15 mouse cellular contexts compared by ENCODE assay signal in genomic region chr6:54120889-54121288, GRCm38 (mm10).
DNase-seq lines count a peak whose midpoint lies in the region; ATAC-seq lines count a peak whose summit lies in the region.
"Had no signal": no experiment of that assay in that cellular context is flagged by ENCODE, and none has a peak within 500 bp of the region (broad histone marks: within the 10 kb centered on the region; RNA-seq: fewer than 3 reads in every experiment).

No protein-coding gene starts in this region.

- H3K9ac ChIP-seq in hindbrain, embryonic 16.5 days (ENCODE audit: low read depth, low read length), result no peak overlapping the region
- H3K9ac ChIP-seq: hindbrain, embryonic 13.5 days had no signal

- H3K27me3 ChIP-seq in hindbrain, embryonic 16.5 days (replicated peaks; ENCODE audit: control insufficient read depth, insufficient read depth, low read length), result no peaks in the 10 kb centered on the region

- peaks cover 12% of the 10 kb centered on the region for H3K4me1 ChIP-seq in hindbrain, embryonic 16.5 days (ENCODE audit: control insufficient read depth, insufficient read depth, low read depth, low read length)

- H3K36me3 ChIP-seq in hindbrain, embryonic 16.5 days (ENCODE audit: control insufficient read depth, insufficient read depth, low read length), result no peaks in the 10 kb centered on the region
- H3K36me3 ChIP-seq: embryonic facial prominence, embryonic 10.5 days; heart, embryonic 10.5 days; hindbrain, embryonic 13.5 days had no signal

- WGBS in hindbrain, embryonic 16.5 days, result 68% methylated on average over 5 of the region's 5 CpGs

- no peak for ATAC-seq in cerebellum, adult (ENCODE audit: insufficient number of reproducible peaks, low FRiP score, low TSS enrichment)
- ATAC-seq in hindbrain, embryonic 16.5 days, result no peak

- peak; percentile 29 for DNase-seq in adrenal gland, postnatal 14 days
- DNase-seq in adrenal gland, adult 8-10 months, result no peak
- DNase-seq in cerebellum, adult 9-10 months, result peak; percentile 70
- peak; percentile 43 for DNase-seq in left cerebral cortex, postnatal 4 days
- no peak for DNase-seq in left cerebral cortex, postnatal 36 days (ENCODE audit: low spot score in 2 of 2)
- DNase-seq: gastrocnemius, postnatal 36 days; heart, adult 11 months; heart, postnatal 10 days; heart, postnatal 4 days; kidney, adult 18-20 months had no signal

- H3K9me3 ChIP-seq in hindbrain, embryonic 16.5 days (ENCODE audit: control insufficient read depth, low read length), result no peaks in the 10 kb centered on the region
- H3K9me3 ChIP-seq: embryonic facial prominence, embryonic 10.5 days; heart, embryonic 10.5 days; hindbrain, embryonic 13.5 days had no signal

- intact Hi-C loops in left cerebral cortex, postnatal 4 days (cut with DNase I), result no loop called here
- intact Hi-C loops in left cerebral cortex, postnatal 36 days (cut with DNase I), result no loop called here

- no peak overlapping the region for H3K27ac ChIP-seq in hindbrain, embryonic 16.5 days (ENCODE audit: low read depth, low read length)
- H3K27ac ChIP-seq: embryonic facial prominence, embryonic 10.5 days; heart, embryonic 10.5 days; hindbrain, embryonic 13.5 days had no signal

- no peak overlapping the region for H3K4me3 ChIP-seq in hindbrain, embryonic 16.5 days (ENCODE audit: low read length)
- H3K4me3 ChIP-seq: embryonic facial prominence, embryonic 10.5 days; heart, embryonic 10.5 days; hindbrain, embryonic 13.5 days had no signal

- no peak overlapping the region for H3K4me2 ChIP-seq in hindbrain, embryonic 16.5 days (ENCODE audit: low read length)
- H3K4me2 ChIP-seq: hindbrain, embryonic 13.5 days had no signal

Comparison
In these comparisons a context has a peak if more than half of its experiments do, and no peak if none do; other contexts are left out.
1. DNase-seq: peak in adrenal gland, postnatal 14 days (single experiment), cerebellum, adult 9-10 months (single experiment) and left cerebral cortex, postnatal 4 days (single experiment); none in adrenal gland, adult 8-10 months (single experiment) and left cerebral cortex, postnatal 36 days (0 of 2).